Mouse (Mus musculus) megakaryocyte, embryonic 14.5 days (primary cell): ENCODE data around the gene Cabp2.

ENCODE experiments used
- FLI1 ChIP-seq: IDR thresholded peaks from 2 replicates; pipeline ENCODE4 v1.6.1; 2012; ENCODE audit warnings: low read length, inconsistent platforms, mixed read lengths
- GATA1 ChIP-seq: IDR thresholded peaks from 3 replicates; pipeline ENCODE4 v1.6.1; 2012; ENCODE audit warnings: mixed read lengths, low read length, inconsistent platforms, borderline replicate concordance

DNA sequence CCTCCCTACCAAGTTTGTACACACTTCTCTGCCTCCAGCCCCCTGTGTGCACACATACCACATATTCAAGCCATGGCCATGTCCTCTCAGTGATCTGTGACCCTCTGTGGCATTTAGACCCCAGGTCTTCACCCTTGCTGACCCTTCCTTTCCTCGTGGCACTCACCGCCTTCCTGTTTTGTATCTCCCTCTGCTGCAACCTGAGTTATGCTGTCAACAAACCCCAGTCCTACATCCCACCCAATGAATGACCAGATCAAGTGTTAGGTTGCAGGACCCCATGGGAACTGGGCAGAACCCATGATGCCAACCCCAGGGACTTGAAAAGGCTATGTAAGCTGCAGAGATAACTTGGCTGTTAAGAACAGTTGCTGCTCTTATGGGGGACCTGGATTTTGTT lies 20.7 kb downstream of the Cabp2 start:
- TF ChIP-seq GATA1: no peak
- TF ChIP-seq FLI1: no peak
